Mouse (Mus musculus) embryonic facial prominence, embryonic 15.5 days (tissue): ENCODE measurements around the gene Luzp1. TPM values are rescaled to one million over a fixed set of nuclear protein-coding genes. Genes with fewer than 3 reads are reported as not detected.

Source experiments
- ATAC-seq: fragments of 200-750 bp; cut with Nextera tagmentation; 2 replicates; pipeline ENCODE4 v1.8.0; 2017; ENCODE audit warnings: low read depth, moderate TSS enrichment; ENCODE audit not compliant: insufficient number of reproducible peaks, low FRiP score, low TSS enrichment
- H3K27ac ChIP-seq: fragments of 300-500 bp; sonication (generic); replicated peaks from 2 replicates; pipeline ENCODE4 v1.5.1; 2015; ENCODE audit warnings: mild to moderate bottlenecking, inconsistent platforms
- H3K27me3 ChIP-seq: fragments of 300-500 bp; sonication (generic); 2 replicates; pipeline ENCODE4 v1.6.1; 2015; ENCODE audit warnings: inconsistent platforms
- H3K36me3 ChIP-seq: fragments of 300-500 bp; sonication (generic); 2 replicates; pipeline ENCODE4 v1.6.1; 2015; ENCODE audit warnings: mild to moderate bottlenecking, inconsistent platforms
- H3K4me1 ChIP-seq: fragments of 300-500 bp; sonication (generic); 2 replicates; pipeline ENCODE4 v1.6.1; 2015; ENCODE audit warnings: inconsistent platforms
- H3K4me2 ChIP-seq: fragments of 300-500 bp; sonication (generic); replicated peaks from 2 replicates; pipeline ENCODE4 v1.6.1; 2015; ENCODE audit warnings: mild to moderate bottlenecking, inconsistent platforms
- H3K4me3 ChIP-seq: fragments of 300-500 bp; sonication (generic); replicated peaks from 2 replicates; pipeline ENCODE4 v1.5.1; 2015; ENCODE audit warnings: mild to moderate bottlenecking, inconsistent platforms
- H3K9ac ChIP-seq: fragments of 300-500 bp; sonication (generic); 2 replicates; pipeline ENCODE4 v1.6.1; 2015; ENCODE audit warnings: inconsistent platforms
- H3K9me3 ChIP-seq: fragments of 300-500 bp; sonication (generic); replicated peaks from 2 replicates; pipeline ENCODE4 v1.6.1; 2016; ENCODE audit warnings: inconsistent platforms
- WGBS: fragments of 180-500 bp; shearing (Covaris S2); methylation state at CpG from one replicate; pipeline ENCODE4 v1.1.7; 2015; 5-methylcytosine and 5-hydroxymethylcytosine counted together
- polyA plus RNA-seq: library from polyadenylated mRNA; unstranded; fragments of >200 nt; fragmentation: Nextera tagmentation; extraction: Ambion mirVana; gene quantifications from 2 replicates; pipeline ENCODE4 v1.2.1, GENCODE M21; 2015

The Luzp1 gene
- polyA plus RNA-seq, 1 experiment from 2014 or later: 124 TPM

- Histone ChIP-seq H3K4me3 (peak within 1 kb of the TSS; percentile 71), H3K27me3 (peaks cover 17% of the 10 kb centered on the region), H3K27ac (peak within 1 kb of the TSS; percentile 75), H3K9me3 (no peaks in the 10 kb centered on the region), H3K4me2 (peak within 1 kb of the TSS; percentile 94), H3K36me3 (no peaks in the 10 kb centered on the region), H3K9ac (peak within 1 kb of the TSS; percentile 33), H3K4me1 (peaks cover 25% of the 10 kb centered on the region)
- peak; percentile 78 for ATAC-seq
- 3% methylated on average over 64 of the region's 64 CpGs for WGBS
Observed at GRCm38 (mm10) chr4:136462086-136462838, 7.3 kb upstream of the Luzp1 start, which contains the start of gene 6030445D17Rik. TSS of gene 6030445D17Rik (plus strand) at chr4:136462250.

- Histone ChIP-seq H3K4me2 (peak overlapping the region; percentile 94), H3K4me1 (peaks cover 25% of the 10 kb centered on the region), H3K27ac (peak overlapping the region; percentile 75), H3K36me3 (no peaks in the 10 kb centered on the region), H3K27me3 (peaks cover 17% of the 10 kb centered on the region), H3K9me3 (no peaks in the 10 kb centered on the region), H3K4me3 (peak overlapping the region; percentile 71), H3K9ac (peak overlapping the region; percentile 33)
- peak; percentile 80; the same call in 1 of the 2 replicates for ATAC-seq
- 1% methylated on average over 8 of the region's 8 CpGs for WGBS
Observed at GRCm38 (mm10) chr4:136462839-136463178, 6.8 kb upstream of the Luzp1 start.

- H3K27me3 ChIP-seq: peaks cover 17% of the 10 kb centered on the region
- H3K4me3 ChIP-seq: peak overlapping the region; percentile 71
- 28% methylated on average over 9 of the region's 9 CpGs for WGBS
- H3K27ac ChIP-seq: no peak overlapping the region
- H3K9ac ChIP-seq: no peak overlapping the region
- H3K36me3 ChIP-seq: no peaks in the 10 kb centered on the region
- peak overlapping the region; percentile 94 for H3K4me2 ChIP-seq
- no peaks in the 10 kb centered on the region for H3K9me3 ChIP-seq
- ATAC-seq: no peak
- peaks cover 25% of the 10 kb centered on the region for H3K4me1 ChIP-seq
Observed at GRCm38 (mm10) chr4:136463436-136463835, 6.1 kb upstream of the Luzp1 start.

- Histone ChIP-seq H3K27ac (peak overlapping the region; percentile 60; the same call in 1 of the 2 replicates), H3K4me2 (no peak overlapping the region), H3K4me3 (no peak overlapping the region), H3K9me3 (no peaks in the 10 kb centered on the region), H3K36me3 (no peaks in the 10 kb centered on the region), H3K9ac (no peak overlapping the region), H3K27me3 (peaks cover 15% of the 10 kb centered on the region), H3K4me1 (peaks cover 38% of the 10 kb centered on the region)
- no peak for ATAC-seq
- 29% methylated on average over 4 of the region's 4 CpGs for WGBS
Observed at GRCm38 (mm10) chr4:136466226-136466625, 3.3 kb upstream of the Luzp1 start.

- Histone ChIP-seq H3K4me1 (peaks cover 34% of the 10 kb centered on the region), H3K27me3 (peaks cover 6% of the 10 kb centered on the region), H3K4me3 (peak overlapping the region; percentile 89; the same call in 1 of the 2 replicates), H3K9me3 (no peaks in the 10 kb centered on the region), H3K9ac (no peak overlapping the region), H3K36me3 (no peaks in the 10 kb centered on the region), H3K4me2 (peak overlapping the region; percentile 65), H3K27ac (peak overlapping the region; percentile 98; the same call in 1 of the 2 replicates)
- WGBS: 76% methylated on average over 14 of the region's 14 CpGs
- ATAC-seq: no peak
Observed at GRCm38 (mm10) chr4:136468553-136469327, 821 bp upstream of the Luzp1 start.

GRCm38 (mm10) chr4:136469941-136470346 lies 383 bp downstream of the Luzp1 start:
- H3K27ac ChIP-seq: peak overlapping the region; percentile 98
- peak overlapping the region; percentile 89 for H3K4me3 ChIP-seq
- no peaks in the 10 kb centered on the region for H3K36me3 ChIP-seq
- H3K4me1 ChIP-seq: peaks cover 34% of the 10 kb centered on the region
- H3K4me2 ChIP-seq: peak overlapping the region; percentile 65
- H3K9ac ChIP-seq: peak overlapping the region; percentile 75
- no peaks in the 10 kb centered on the region for H3K9me3 ChIP-seq
- ATAC-seq: peak; percentile 85
- under 1% methylated on average over 53 of the region's 55 CpGs for WGBS
- no peaks in the 10 kb centered on the region for H3K27me3 ChIP-seq

- Histone ChIP-seq H3K4me3 (peak overlapping the region; percentile 89), H3K36me3 (no peaks in the 10 kb centered on the region), H3K4me1 (peaks cover 33% of the 10 kb centered on the region), H3K4me2 (peak overlapping the region; percentile 65), H3K9me3 (no peaks in the 10 kb centered on the region), H3K27me3 (no peaks in the 10 kb centered on the region), H3K27ac (peak overlapping the region; percentile 98), H3K9ac (peak overlapping the region; percentile 75)
- ATAC-seq: peak; percentile 64
- under 1% methylated on average over 58 of the region's 58 CpGs for WGBS
Observed at GRCm38 (mm10) chr4:136470347-136471071, 948 bp downstream of the Luzp1 start.

- no peak for ATAC-seq
- Histone ChIP-seq H3K9ac (no peak overlapping the region), H3K36me3 (no peaks in the 10 kb centered on the region), H3K27me3 (no peaks in the 10 kb centered on the region), H3K4me2 (no peak overlapping the region), H3K4me1 (peaks cover 6% of the 10 kb centered on the region; the same call in 1 of the 2 replicates), H3K27ac (no peak overlapping the region), H3K4me3 (no peak overlapping the region), H3K9me3 (no peaks in the 10 kb centered on the region)
- WGBS: 91% methylated on average over 1 of the region's 1 CpGs
Observed at GRCm38 (mm10) chr4:136476692-136477091, 7.1 kb downstream of the Luzp1 start.

GRCm38 (mm10) chr4:136486549-136486948 lies 17.0 kb downstream of the Luzp1 start:
- Histone ChIP-seq H3K36me3 (0 out of 2 replicates have a peak, but pooled peaks cover 3% of the 10 kb centered on the region), H3K4me3 (no peak overlapping the region), H3K9ac (no peak overlapping the region), H3K9me3 (no peaks in the 10 kb centered on the region), H3K4me1 (no peaks in the 10 kb centered on the region), H3K27ac (no peak overlapping the region), H3K4me2 (no peak overlapping the region), H3K27me3 (no peaks in the 10 kb centered on the region)
- WGBS: 94% methylated on average over 2 of the region's 2 CpGs
- ATAC-seq: no peak

GRCm38 (mm10) chr4:136495993-136496392 lies 26.4 kb downstream of the Luzp1 start:
- no peaks in the 10 kb centered on the region for H3K4me1 ChIP-seq
- H3K36me3 ChIP-seq: no peaks in the 10 kb centered on the region
- H3K4me3 ChIP-seq: no peak overlapping the region
- no peak for ATAC-seq
- no peak overlapping the region for H3K4me2 ChIP-seq
- H3K27ac ChIP-seq: no peak overlapping the region
- H3K9me3 ChIP-seq: no peaks in the 10 kb centered on the region
- no peaks in the 10 kb centered on the region for H3K27me3 ChIP-seq
- H3K9ac ChIP-seq: no peak overlapping the region
